Mouse (Mus musculus) neutrophil, adult 83 days (primary cell): ENCODE results near the gene Mff. TPM values are rescaled to one million over a fixed set of nuclear protein-coding genes. Genes with fewer than 3 reads are reported as not detected.

Source experiments
- total RNA-seq, 2 experiments: library from RNA; stranded (reverse); gene quantifications; one replicate each; pipeline ENCODE4 v1.2.4; 2023

Gene Mff
- total RNA-seq, result 100 to 1,000 TPM; 101 to 108 TPM

GRCm38 (mm10) chr1:82724339-82725025 is at the start of gene Mff:
Gene Mff (plus strand): TSS chr1:82724890.

GRCm38 (mm10) chr1:82768269-82768668 is 43.6 kb downstream of the Mff start, which contains the start of gene Tm4sf20:
Gene Tm4sf20 (minus strand): TSS chr1:82768461.

GRCm38 (mm10) chr1:82771022-82771586 is 46.4 kb downstream of the Mff start, which contains the start of gene Gm47791:
Gene Gm47791 (minus strand): TSS chr1:82771243.

Other genes starting within 250 kb of the Mff start
- not detected for gene Col4a4, start 138.0 kb upstream of the Mff start, total RNA-seq
- not detected for gene Col4a3, start 138.0 kb upstream of the Mff start, total RNA-seq
- not detected for gene Tm4sf20, start 43.6 kb downstream of the Mff start, total RNA-seq
- gene Gm47791, start 46.4 kb downstream of the Mff start, total RNA-seq, result not detected
- gene Agfg1, start 114.6 kb downstream of the Mff start, total RNA-seq, result 10 to 100 TPM; 48.0 to 50.7 TPM
- not detected for gene A030005L19Rik, start 188.4 kb downstream of the Mff start, total RNA-seq
- not detected for gene A030014E15Rik, start 200.0 kb downstream of the Mff start, total RNA-seq
- gene Gm6217, start 206.5 kb downstream of the Mff start, total RNA-seq, result not detected
- not detected for gene A030003K21Rik, start 218.5 kb downstream of the Mff start, total RNA-seq
- gene Gm7544, start 231.1 kb downstream of the Mff start, total RNA-seq, result not detected
- gene Gm47955, start 235.4 kb downstream of the Mff start, total RNA-seq, result not detected